ENCODE assay signal across 9 mouse cellular contexts in genomic region chr14:55193876-55194635, GRCm38 (mm10). TPM values are rescaled to one million over a fixed set of nuclear protein-coding genes. Genes with fewer than 3 reads are reported as not detected.
DNase-seq lines count a peak whose midpoint lies in the region; ATAC-seq lines count a peak whose summit lies in the region.
"Had no signal": no experiment of that assay in that cellular context is flagged by ENCODE, and none has a peak within 500 bp of the region (broad histone marks: within the 10 kb centered on the region; RNA-seq: fewer than 3 reads in every experiment).

No protein-coding gene starts in this region.

- ATAC-seq in stomach, embryonic 15.5 days (ENCODE audit: insufficient read depth, low FRiP score, low read depth) = no peak
- no peak for ATAC-seq in midbrain, embryonic 15.5 days (replicated peaks)

- no peak overlapping the region for H3K27ac ChIP-seq in stomach, embryonic 15.5 days
- no peak overlapping the region for H3K27ac ChIP-seq in midbrain, embryonic 15.5 days
- H3K27ac ChIP-seq: midbrain, embryonic 12.5 days had no signal

- H3K4me2 ChIP-seq in stomach, embryonic 15.5 days = 0 out of 2 replicates have a peak overlapping the region, but pooled peaks have one; percentile 9
- no peak overlapping the region for H3K4me2 ChIP-seq in midbrain, embryonic 15.5 days
- H3K4me2 ChIP-seq: midbrain, embryonic 12.5 days had no signal

- no peak overlapping the region for H3K9ac ChIP-seq in stomach, embryonic 15.5 days
- H3K9ac ChIP-seq in midbrain, embryonic 15.5 days = no peak overlapping the region
- H3K9ac ChIP-seq: midbrain, embryonic 12.5 days had no signal

- H3K9me3 ChIP-seq in stomach, embryonic 15.5 days = no peaks in the 10 kb centered on the region
- no peaks in the 10 kb centered on the region for H3K9me3 ChIP-seq in midbrain, embryonic 15.5 days
- H3K9me3 ChIP-seq: midbrain, embryonic 12.5 days had no signal

- 51% methylated on average over 14 of the region's 14 CpGs for WGBS in stomach, embryonic 15.5 days
- WGBS in midbrain, embryonic 15.5 days = 75% methylated on average over 14 of the region's 14 CpGs

- no peaks in the 10 kb centered on the region for H3K27me3 ChIP-seq in stomach, embryonic 15.5 days (replicated peaks)
- H3K27me3 ChIP-seq in midbrain, embryonic 15.5 days (replicated peaks) = no peaks in the 10 kb centered on the region

- no peak overlapping the region; the same call in 1 of the 2 replicates for H3K4me3 ChIP-seq in stomach, embryonic 15.5 days (replicated peaks)
- H3K4me3 ChIP-seq in midbrain, embryonic 15.5 days = no peak overlapping the region
- H3K4me3 ChIP-seq: midbrain, embryonic 12.5 days had no signal

- DNase-seq in adrenal gland, adult (ENCODE audit: inconsistent age in 2 of 2, low spot score in 1 of 2) = peak; percentile 44 to 67
- DNase-seq in adrenal gland, postnatal 4 days (ENCODE audit: low spot score in 2 of 2) = no peak
- DNase-seq in testis, postnatal 10 days (ENCODE audit: low spot score) = peak; percentile 37
- no peak for DNase-seq in testis, postnatal 14 days (ENCODE audit: low spot score)
- peak; percentile 23 for DNase-seq in lung, postnatal 14 days
- no peak for DNase-seq in urinary bladder, postnatal 10 days (ENCODE audit: low spot score)

- H3K36me3 ChIP-seq in stomach, embryonic 15.5 days = no peaks in the 10 kb centered on the region
- H3K36me3 ChIP-seq in midbrain, embryonic 15.5 days (replicated peaks) = no peaks in the 10 kb centered on the region
- H3K36me3 ChIP-seq: midbrain, embryonic 12.5 days had no signal

- H3K4me1 ChIP-seq in stomach, embryonic 15.5 days = no peaks in the 10 kb centered on the region
- H3K4me1 ChIP-seq in midbrain, embryonic 15.5 days = peaks cover 12% of the 10 kb centered on the region

RNA-seq across cellular contexts. Expression of gene Dhrs2, which starts 27.8 kb away (rescaled TPM):
- not detected for total RNA-seq in adrenal gland, postnatal 4 days (2021)
- 0.37 and 0.40 TPM in 2 replicates for polyA plus RNA-seq in stomach, embryonic 15.5 days (2015; fragmentation: Nextera tagmentation; extraction: Ambion mirVana)
- polyA plus RNA-seq in midbrain, embryonic 15.5 days (2015; fragmentation: Nextera tagmentation; extraction: Ambion mirVana) = 0.80 and 0.93 TPM in 2 replicates

Comparison
In these comparisons a context has a peak if more than half of its experiments do, and no peak if none do; other contexts are left out.
1. DNase-seq: peak in adrenal gland, adult (2 of 2), testis, postnatal 10 days (single experiment) and lung, postnatal 14 days (single experiment); none in adrenal gland, postnatal 4 days (0 of 2), testis, postnatal 14 days (single experiment) and urinary bladder, postnatal 10 days (single experiment).